Mouse (Mus musculus) stomach, embryonic 16.5 days (tissue): ENCODE measurements around the gene Traf3ip2. TPM values are rescaled to one million over a fixed set of nuclear protein-coding genes. Genes with fewer than 3 reads are reported as not detected.

ENCODE experiments used
- ATAC-seq: fragments of 200-750 bp; cut with Nextera tagmentation; 2 replicates; pipeline ENCODE4 v1.8.0; 2017; ENCODE audit warnings: moderate number of reproducible peaks, moderate TSS enrichment; ENCODE audit not compliant: insufficient read depth, low FRiP score
- H3K27ac ChIP-seq: fragments of 300-500 bp; sonication (generic); 2 replicates; pipeline ENCODE4 v1.5.1; 2014; ENCODE audit warnings: low read length
- H3K27me3 ChIP-seq: fragments of 300-500 bp; sonication (generic); 2 replicates; pipeline ENCODE4 v1.6.1; 2014; ENCODE audit warnings: low read length, control low read depth, mixed read lengths; ENCODE audit not compliant: control insufficient read depth, insufficient read depth
- H3K36me3 ChIP-seq: fragments of 300-500 bp; sonication (generic); 2 replicates; pipeline ENCODE4 v1.6.1; 2014; ENCODE audit warnings: low read length; ENCODE audit not compliant: control insufficient read depth, insufficient read depth
- H3K4me1 ChIP-seq: fragments of 300-500 bp; sonication (generic); 2 replicates; pipeline ENCODE4 v1.6.1; 2014; ENCODE audit warnings: low read length, control low read depth, mixed read lengths; ENCODE audit not compliant: control insufficient read depth, insufficient read depth
- H3K4me2 ChIP-seq: fragments of 300-500 bp; sonication (generic); 2 replicates; pipeline ENCODE4 v1.6.1; 2014; ENCODE audit warnings: low read depth, low read length, mixed read lengths
- H3K4me3 ChIP-seq: fragments of 300-500 bp; sonication (generic); replicated peaks from 2 replicates; pipeline ENCODE4 v1.5.1; 2014; ENCODE audit warnings: mild to moderate bottlenecking, low read length
- H3K9ac ChIP-seq: fragments of 300-500 bp; sonication (generic); 2 replicates; pipeline ENCODE4 v1.6.1; 2014; ENCODE audit warnings: low read length
- H3K9me3 ChIP-seq: fragments of 300-500 bp; sonication (generic); replicated peaks from 2 replicates; pipeline ENCODE4 v1.6.1; 2016; ENCODE audit warnings: low read length, control low read depth; ENCODE audit not compliant: control insufficient read depth
- WGBS: fragments of 180-500 bp; shearing (Covaris S2); extraction: QIAGEN DNeasy Blood & Tissue Kit; methylation state at CpG from one replicate; pipeline ENCODE4 v1.1.7; 2014; 5-methylcytosine and 5-hydroxymethylcytosine counted together
- polyA plus RNA-seq: library from polyadenylated mRNA; unstranded; fragments of >200 nt; fragmentation: Nextera tagmentation; extraction: Ambion mirVana; gene quantifications from 2 replicates; pipeline ENCODE4 v1.2.1, GENCODE M21; 2015

Traf3ip2 gene
- polyA plus RNA-seq, 1 experiment from 2014 or later = 32.1 TPM

GRCm38 (mm10) chr10:39649550-39649949, 36.8 kb downstream of the Traf3ip2 start:
- Histone ChIP-seq H3K36me3 (peaks cover 31% of the 10 kb centered on the region), H3K27ac (no peak overlapping the region), H3K9me3 (no peaks in the 10 kb centered on the region), H3K9ac (no peak overlapping the region), H3K4me1 (peaks cover 26% of the 10 kb centered on the region), H3K27me3 (no peaks in the 10 kb centered on the region), H3K4me2 (no peak overlapping the region), H3K4me3 (no peak overlapping the region)
- no peak for ATAC-seq
- WGBS = 96% methylated on average over 3 of the region's 3 CpGs

DNA sequence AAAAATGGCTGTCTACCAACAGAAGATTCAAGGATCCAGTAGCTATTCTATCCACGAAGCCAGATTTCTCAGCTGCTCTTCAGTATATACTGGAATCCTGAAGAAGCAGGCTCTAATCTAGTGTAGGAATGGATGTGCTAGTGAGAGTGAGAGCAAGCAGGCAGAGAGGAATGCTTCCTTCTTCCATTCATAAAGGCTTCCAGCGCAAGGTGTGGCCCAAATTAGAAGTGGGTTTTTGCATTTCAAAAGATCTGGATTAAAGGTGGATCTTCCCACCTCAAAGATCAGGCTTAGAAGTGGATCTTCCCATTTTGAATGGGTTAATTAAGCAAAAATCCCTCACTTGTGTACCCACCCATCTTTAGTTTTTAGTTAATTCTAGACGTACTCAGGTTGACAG, 37.6 kb downstream of the Traf3ip2 start:
- 94% methylated on average over 3 of the region's 3 CpGs for WGBS
- Histone ChIP-seq H3K27ac (no peak overlapping the region), H3K9me3 (no peaks in the 10 kb centered on the region), H3K4me2 (no peak overlapping the region), H3K36me3 (peaks cover 32% of the 10 kb centered on the region), H3K4me1 (peaks cover 26% of the 10 kb centered on the region), H3K4me3 (no peak overlapping the region), H3K9ac (no peak overlapping the region), H3K27me3 (no peaks in the 10 kb centered on the region)
- ATAC-seq = no peak

GRCm38 (mm10) chr10:39654001-39654416, 41.3 kb downstream of the Traf3ip2 start:
- Histone ChIP-seq H3K27me3 (no peaks in the 10 kb centered on the region), H3K9ac (peak overlapping the region; percentile 9; the same call in 1 of the 2 replicates), H3K27ac (peak overlapping the region; percentile 38), H3K36me3 (peaks cover 30% of the 10 kb centered on the region), H3K4me2 (no peak overlapping the region), H3K4me1 (peaks cover 19% of the 10 kb centered on the region), H3K9me3 (no peaks in the 10 kb centered on the region), H3K4me3 (no peak overlapping the region)
- WGBS = 49% methylated on average over 8 of the region's 8 CpGs
- no peak for ATAC-seq

- ATAC-seq = no peak
- Histone ChIP-seq H3K9ac (peak overlapping the region; percentile 2; the same call in 1 of the 2 replicates), H3K36me3 (peaks cover 12% of the 10 kb centered on the region; the same call in 1 of the 2 replicates), H3K27ac (peak overlapping the region; percentile 94), H3K4me2 (peak overlapping the region; percentile 30; the same call in 1 of the 2 replicates), H3K9me3 (no peaks in the 10 kb centered on the region), H3K4me1 (peaks cover 39% of the 10 kb centered on the region), H3K27me3 (no peaks in the 10 kb centered on the region), H3K4me3 (no peak overlapping the region)
- WGBS = 19% methylated on average over 5 of the region's 5 CpGs
Observed at GRCm38 (mm10) chr10:39658901-39659410, 46.2 kb downstream of the Traf3ip2 start.

DNA sequence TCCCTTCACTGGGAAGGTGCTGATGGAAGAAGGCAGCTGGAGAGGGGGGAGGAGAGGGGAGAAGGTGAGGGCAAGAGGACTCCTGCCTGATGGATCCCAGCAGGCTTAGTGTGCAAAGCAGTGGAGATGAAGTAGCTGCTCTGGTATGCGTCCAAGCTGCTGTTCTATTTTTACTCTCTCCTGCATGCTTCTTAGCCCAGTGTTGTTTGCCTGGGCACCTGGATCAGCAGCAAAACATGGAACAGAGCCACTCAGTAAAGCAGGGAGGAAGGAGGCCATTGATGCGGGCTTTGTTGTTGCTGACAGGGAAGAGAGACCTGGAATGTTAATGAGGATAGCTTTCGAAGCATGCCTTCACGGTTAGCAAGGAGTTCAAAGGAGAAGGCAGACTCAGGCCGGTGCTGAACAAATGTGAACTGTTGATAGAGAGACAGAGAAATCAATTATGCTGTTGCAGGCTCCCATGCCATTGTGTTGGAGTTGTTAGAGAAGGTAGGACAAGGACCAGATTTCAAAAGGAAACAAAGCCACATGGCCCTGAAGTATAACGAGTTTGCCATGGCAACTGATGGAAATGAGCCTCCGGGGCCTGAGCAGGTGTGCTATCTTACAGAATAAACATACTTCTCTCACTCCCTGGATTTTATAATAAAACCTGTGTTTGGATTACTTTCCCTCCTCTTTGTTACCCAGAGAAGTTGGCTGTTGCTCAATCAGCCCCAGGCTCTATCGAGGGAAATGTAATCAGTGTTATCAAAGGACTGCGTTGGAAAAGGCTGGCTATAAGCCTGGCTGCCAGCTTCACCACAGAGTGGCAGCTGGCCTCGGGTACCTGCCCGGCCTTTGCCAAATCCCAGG, 46.9 kb downstream of the Traf3ip2 start:
- Histone ChIP-seq H3K4me1 (peaks cover 34% of the 10 kb centered on the region), H3K4me2 (peak overlapping the region; percentile 30), H3K9me3 (no peaks in the 10 kb centered on the region), H3K9ac (peak overlapping the region; percentile 14), H3K27ac (peak overlapping the region; percentile 94), H3K4me3 (no peak overlapping the region), H3K27me3 (no peaks in the 10 kb centered on the region), H3K36me3 (peaks cover 6% of the 10 kb centered on the region; the same call in 1 of the 2 replicates)
- 10% methylated on average over 11 of the region's 11 CpGs for WGBS
- peak; percentile 90 for ATAC-seq

- H3K9me3 ChIP-seq = no peaks in the 10 kb centered on the region
- no peak overlapping the region for H3K4me2 ChIP-seq
- H3K4me3 ChIP-seq = no peak overlapping the region
- 38% methylated on average over 3 of the region's 3 CpGs for WGBS
- peaks cover 5% of the 10 kb centered on the region; the same call in 1 of the 2 replicates for H3K36me3 ChIP-seq
- H3K27ac ChIP-seq = peak overlapping the region; percentile 94
- no peaks in the 10 kb centered on the region for H3K27me3 ChIP-seq
- 0 out of 2 replicates have a peak overlapping the region, but pooled peaks have one; percentile 14 for H3K9ac ChIP-seq
- no peak; the same call in 1 of the 2 replicates for ATAC-seq
- peaks cover 39% of the 10 kb centered on the region for H3K4me1 ChIP-seq
Observed at GRCm38 (mm10) chr10:39660269-39660655, 47.5 kb downstream of the Traf3ip2 start.

GRCm38 (mm10) chr10:39660698-39661097, 48.0 kb downstream of the Traf3ip2 start:
- Histone ChIP-seq H3K27ac (peak overlapping the region; percentile 94), H3K4me3 (no peak overlapping the region), H3K9ac (no peak overlapping the region), H3K36me3 (peaks cover under 1% of the 10 kb centered on the region; the same call in 1 of the 2 replicates), H3K9me3 (no peaks in the 10 kb centered on the region), H3K4me2 (no peak overlapping the region), H3K4me1 (peaks cover 39% of the 10 kb centered on the region), H3K27me3 (no peaks in the 10 kb centered on the region)
- no peak for ATAC-seq
- 33% methylated on average over 5 of the region's 5 CpGs for WGBS

- H3K4me1 ChIP-seq = peaks cover 25% of the 10 kb centered on the region
- H3K4me2 ChIP-seq = no peak overlapping the region
- ATAC-seq = no peak; the same call in 1 of the 2 replicates
- no peaks in the 10 kb centered on the region for H3K27me3 ChIP-seq
- no peaks in the 10 kb centered on the region for H3K36me3 ChIP-seq
- no peak overlapping the region; the same call in 1 of the 2 replicates for H3K27ac ChIP-seq
- H3K9me3 ChIP-seq = no peaks in the 10 kb centered on the region
- H3K9ac ChIP-seq = no peak overlapping the region
- 45% methylated on average over 4 of the region's 4 CpGs for WGBS
- H3K4me3 ChIP-seq = no peak overlapping the region
Observed at GRCm38 (mm10) chr10:39665071-39665502, 52.4 kb downstream of the Traf3ip2 start.

- Histone ChIP-seq H3K36me3 (no peaks in the 10 kb centered on the region), H3K27me3 (no peaks in the 10 kb centered on the region), H3K4me2 (0 out of 2 replicates have a peak overlapping the region, but pooled peaks have one; percentile 12), H3K4me3 (no peak overlapping the region), H3K27ac (peak overlapping the region; percentile 22; the same call in 1 of the 2 replicates), H3K9ac (no peak overlapping the region), H3K9me3 (no peaks in the 10 kb centered on the region), H3K4me1 (peaks cover 16% of the 10 kb centered on the region)
- 34% methylated on average over 3 of the region's 3 CpGs for whole genome bisulfite sequencing
- ATAC-seq = no peak
Observed at GRCm38 (mm10) chr10:39666027-39666426, 53.3 kb downstream of the Traf3ip2 start.
